Mouse (Mus musculus) right cerebral cortex, postnatal 4 days (tissue): ENCODE measurements around the gene Vipr1.
A peak's percentile ranks its signal among the peaks of the same experiment; 100 is the strongest.

Experiments
- DNase-seq: peaks from one replicate; pipeline ENCODE4 v3.0.0-alpha.2; 2022

Vipr1 gene

GRCm38 (mm10) chr9:121635835-121636576, 6.5 kb upstream of the Vipr1 start:
- no peak for DNase-seq

- peak; percentile 35 for DNase-seq
These were observed 2.7 kb upstream of the Vipr1 start for GRCm38 (mm10) chr9:121639790-121640189.

- DNase-seq = no peak
These were observed 1.1 kb upstream of the Vipr1 start for GRCm38 (mm10) chr9:121641235-121641915.

- DNase-seq = peak; percentile 81
These were observed 515 bp upstream of the Vipr1 start, which contains the start of gene Lyzl4 for GRCm38 (mm10) chr9:121642001-121642400. TSS of gene Lyzl4 (minus strand) at chr9:121642096.

- no peak for DNase-seq
These were observed 2.3 kb downstream of the Vipr1 start for GRCm38 (mm10) chr9:121644855-121645254.

GRCm38 (mm10) chr9:121647026-121647425, 4.5 kb downstream of the Vipr1 start:
- DNase-seq = no peak

GRCm38 (mm10) chr9:121653668-121654067, 11.2 kb downstream of the Vipr1 start:
- no peak for DNase-seq

GRCm38 (mm10) chr9:121656322-121656721, 13.8 kb downstream of the Vipr1 start:
- DNase-seq = no peak

GRCm38 (mm10) chr9:121657143-121657542, 14.6 kb downstream of the Vipr1 start:
- no peak for DNase-seq

GRCm38 (mm10) chr9:121658248-121658647, 15.7 kb downstream of the Vipr1 start:
- no peak for DNase-seq

GRCm38 (mm10) chr9:121659791-121660190, 17.3 kb downstream of the Vipr1 start:
- no peak for DNase-seq

- no peak for DNase-seq
These were observed 21.0 kb downstream of the Vipr1 start for GRCm38 (mm10) chr9:121663467-121663866.

- DNase-seq = no peak
These were observed 21.6 kb downstream of the Vipr1 start for GRCm38 (mm10) chr9:121664104-121664503.

- peak; percentile 54 for DNase-seq
These were observed 24.6 kb downstream of the Vipr1 start for GRCm38 (mm10) chr9:121666957-121667630.

- no peak for DNase-seq
These were observed 25.3 kb downstream of the Vipr1 start for GRCm38 (mm10) chr9:121667822-121668221.

- DNase-seq = peak; percentile 59
These were observed 26.9 kb downstream of the Vipr1 start for GRCm38 (mm10) chr9:121669348-121669791.

GRCm38 (mm10) chr9:121671300-121671699, 28.8 kb downstream of the Vipr1 start:
- no peak for DNase-seq

- DNase-seq = no peak
These were observed 29.8 kb downstream of the Vipr1 start for GRCm38 (mm10) chr9:121672311-121672710.

GRCm38 (mm10) chr9:121673716-121674115, 31.2 kb downstream of the Vipr1 start:
- no peak for DNase-seq

GRCm38 (mm10) chr9:121675011-121675410, 32.5 kb downstream of the Vipr1 start:
- DNase-seq = no peak

- DNase-seq = no peak
These were observed 33.0 kb downstream of the Vipr1 start for GRCm38 (mm10) chr9:121675556-121675955.

GRCm38 (mm10) chr9:121677069-121677468, 34.6 kb downstream of the Vipr1 start:
- no peak for DNase-seq

- DNase-seq = no peak
These were observed 35.0 kb downstream of the Vipr1 start for GRCm38 (mm10) chr9:121677476-121677875.

GRCm38 (mm10) chr9:121679549-121679948, 37.0 kb downstream of the Vipr1 start:
- peak; percentile 53 for DNase-seq
